Mouse (Mus musculus) large intestine, adult 2 months (tissue): Measurements from ENCODE around the gene Slc12a4. TPM values are rescaled to one million over a fixed set of nuclear protein-coding genes. Genes with fewer than 3 reads are reported as not detected.

Experiments
- DNase-seq: peaks from one replicate; pipeline ENCODE4 v3.0.0-alpha.2; 2012; ENCODE audit warnings: low read depth, low spot score
- WGBS: fragments of 180-500 bp; shearing (Covaris S2); methylation state at CpG from one replicate; pipeline ENCODE4 v1.1.7; 2018; 5-methylcytosine and 5-hydroxymethylcytosine counted together
- polyA plus RNA-seq: library from polyadenylated mRNA; depleted of rRNA; stranded (reverse); fragments of >200 nt; gene quantifications from 2 replicates; pipeline ENCODE4 v1.2.3, GENCODE M21; 2012; rRNA removed

The Slc12a4 gene
- polyA plus RNA-seq, 1 experiment, result 9.0 TPM

DNA sequence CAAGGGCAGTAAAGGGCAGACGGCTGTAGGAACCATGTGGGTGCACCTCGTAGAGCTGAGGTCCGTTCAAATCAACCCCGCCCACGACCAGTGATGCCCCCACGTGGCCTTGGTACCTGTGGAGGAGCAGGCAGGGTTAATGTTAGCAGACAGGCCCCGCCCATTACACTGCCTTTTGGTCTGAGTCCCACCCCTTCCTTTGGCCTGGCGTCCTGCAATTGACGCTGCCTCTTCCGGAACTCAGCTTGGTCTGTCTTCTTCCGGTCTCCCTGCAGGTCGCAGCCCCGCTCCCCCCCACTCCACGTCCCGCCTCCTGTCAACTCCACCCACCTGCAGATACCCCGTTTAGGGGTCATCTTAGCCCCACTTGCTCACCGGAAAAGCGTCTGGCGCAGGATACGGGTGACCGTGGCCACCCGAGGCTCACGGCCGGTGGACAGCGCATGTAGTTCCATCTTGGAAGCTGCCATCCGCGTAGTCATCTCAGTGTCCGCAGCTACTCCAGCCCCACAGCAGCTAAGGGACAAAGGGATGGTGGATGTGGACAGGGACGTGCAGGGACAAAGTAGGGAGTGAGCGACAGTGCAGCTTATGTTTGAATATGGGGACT, 28.9 kb downstream of the Slc12a4 start:
- WGBS, result under 1% methylated on average over 30 of the region's 30 CpGs
- DNase-seq, result peak; percentile 62

DNA sequence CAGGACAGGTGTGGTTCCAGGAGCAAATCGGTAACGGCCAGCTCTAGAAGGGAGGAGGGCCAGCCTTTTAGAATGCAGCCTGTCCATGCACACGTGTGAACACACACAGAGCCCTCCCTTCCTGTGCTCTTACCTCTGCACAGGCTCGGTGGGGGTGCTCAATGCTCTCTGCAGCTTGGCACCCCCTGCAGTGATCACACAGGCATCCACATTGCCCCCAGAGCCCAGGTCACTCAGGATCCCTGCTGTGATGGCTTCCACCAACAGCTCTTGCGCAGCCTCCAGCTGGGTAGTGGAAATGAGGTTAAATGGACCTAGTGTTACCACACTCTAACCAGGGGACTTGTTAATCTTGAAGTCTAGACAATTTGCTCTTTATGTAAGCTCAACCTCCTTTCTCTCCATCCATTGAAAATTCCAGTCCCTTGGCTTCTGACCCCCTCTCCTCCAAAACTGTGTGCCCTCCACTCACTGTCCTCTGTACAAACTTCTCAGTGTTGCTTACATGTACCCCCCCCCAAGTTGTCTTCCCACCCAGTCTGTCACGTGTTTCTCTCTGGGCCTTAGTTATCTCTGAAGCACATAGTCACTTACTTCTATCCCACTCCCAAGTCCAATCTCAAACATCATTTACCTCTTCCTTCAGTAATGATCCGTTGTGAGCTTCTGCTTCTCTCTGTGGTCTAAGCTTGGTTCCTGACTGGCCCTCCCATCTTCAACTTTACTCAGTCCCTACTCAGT, 29.9 kb downstream of the Slc12a4 start:
- 51% methylated on average over 7 of the region's 7 CpGs for WGBS
- no peak for DNase-seq

- 81% methylated on average over 6 of the region's 6 CpGs for WGBS
- DNase-seq, result no peak
These were observed 30.8 kb downstream of the Slc12a4 start for GRCm38 (mm10) chr8:105935105-105935504.

DNA sequence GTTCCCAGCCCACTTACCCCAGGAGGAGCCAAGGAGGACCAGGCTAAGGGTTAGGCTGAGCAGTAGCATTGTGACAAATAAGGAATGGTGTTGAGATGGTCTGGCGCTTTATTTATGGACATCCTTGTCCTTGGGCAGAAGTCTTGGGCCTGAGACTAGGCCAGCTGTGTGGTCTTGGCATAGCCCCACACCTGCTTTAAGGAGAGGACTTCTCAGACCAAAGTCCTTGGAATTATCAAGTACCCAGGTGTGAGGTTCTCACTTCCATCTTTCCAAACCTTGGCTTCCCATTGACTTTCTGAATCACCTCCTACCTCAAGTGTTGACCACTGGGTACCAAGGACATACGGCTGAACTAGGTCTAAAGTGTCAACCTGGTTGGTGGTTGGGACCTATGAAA, 32.1 kb downstream of the Slc12a4 start, which contains the start of gene Ctrl:
TSS of gene Ctrl (minus strand) at position 101 of the 400 bp plus-strand sequence.
- DNase-seq, result no peak
- 89% methylated on average over 2 of the region's 2 CpGs for WGBS

DNA sequence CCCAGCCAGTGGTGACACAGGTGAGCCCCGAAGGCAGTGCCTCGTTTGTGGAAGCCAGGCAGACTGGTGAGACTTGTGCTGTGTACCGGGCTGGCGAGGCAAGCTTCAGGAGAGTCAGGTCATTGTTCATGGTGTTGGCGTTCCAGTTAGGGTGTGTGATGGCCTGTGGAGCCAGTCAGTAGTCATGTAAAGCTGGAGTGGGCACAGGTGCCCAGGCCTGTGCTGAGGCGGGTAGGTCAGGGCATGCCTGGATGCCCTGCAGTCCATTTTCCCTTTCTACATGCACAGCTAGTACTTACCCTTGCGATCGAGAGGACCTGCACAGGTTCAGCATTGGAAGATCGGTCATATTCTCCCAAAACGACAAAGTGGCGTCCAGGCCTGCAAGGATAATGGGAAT, 33.4 kb downstream of the Slc12a4 start:
- DNase-seq, result no peak
- WGBS, result 90% methylated on average over 11 of the region's 11 CpGs

DNA sequence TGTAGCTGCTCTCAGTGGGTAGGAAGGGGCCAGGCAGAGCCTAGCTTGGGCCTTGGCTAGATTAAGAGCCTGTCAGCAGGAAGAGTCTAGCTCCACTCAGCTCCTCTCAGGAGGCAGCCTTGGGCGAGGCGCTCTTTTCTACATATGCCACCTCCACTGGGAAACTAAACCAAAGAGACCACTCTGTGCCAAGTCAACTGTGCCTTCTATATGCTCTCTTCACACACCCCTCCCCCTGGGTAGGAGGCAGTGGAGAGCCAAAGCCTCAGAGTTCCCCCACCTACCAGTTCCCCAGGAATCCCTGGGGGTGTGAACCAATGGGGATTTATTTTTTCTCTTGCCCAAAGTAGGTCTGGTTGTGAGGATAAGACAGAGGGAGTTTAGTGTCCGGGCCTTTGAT, 34.6 kb downstream of the Slc12a4 start:
- 97% methylated on average over 3 of the region's 3 CpGs for WGBS
- no peak for DNase-seq

GRCm38 (mm10) chr8:105930602-105931001, 35.3 kb downstream of the Slc12a4 start:
- no peak for DNase-seq
- 29% methylated on average over 8 of the region's 8 CpGs for WGBS

GRCm38 (mm10) chr8:105925123-105925522, 40.8 kb downstream of the Slc12a4 start:
- DNase-seq, result no peak
- WGBS, result 83% methylated on average over 3 of the region's 3 CpGs

GRCm38 (mm10) chr8:105919390-105919789, 46.5 kb downstream of the Slc12a4 start:
- 71% methylated on average over 3 of the region's 3 CpGs for WGBS
- no peak for DNase-seq

DNA sequence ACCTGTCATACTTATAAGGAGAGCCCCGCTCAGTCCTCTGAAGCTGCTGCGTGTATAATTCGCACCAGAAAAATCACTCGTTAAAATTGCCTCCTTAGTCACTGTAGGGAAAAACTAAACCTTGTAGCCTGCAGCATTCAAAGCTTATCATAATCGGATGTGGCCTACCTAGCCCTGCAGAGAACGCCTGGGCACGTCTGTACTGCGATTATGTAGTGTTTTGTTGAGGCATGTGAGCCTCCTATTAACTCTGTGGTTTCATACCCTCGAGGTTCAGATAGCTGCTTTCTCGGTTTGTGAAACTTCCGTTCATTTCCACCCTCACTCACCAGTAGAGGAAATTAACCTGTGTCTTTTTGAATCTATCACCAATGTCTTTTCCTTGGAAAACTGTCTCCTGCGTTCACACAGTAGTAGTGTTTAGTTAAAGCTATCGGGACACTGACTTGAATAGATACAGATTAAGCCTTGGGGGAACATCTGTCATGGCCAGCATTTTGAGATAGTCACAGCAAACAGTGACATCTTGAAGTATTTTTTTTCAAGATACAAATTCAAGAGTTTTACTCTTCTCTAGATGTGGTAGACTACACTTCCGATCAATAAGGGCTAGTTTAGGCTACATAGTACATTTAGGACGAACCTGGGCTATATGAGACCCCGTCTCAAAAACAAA, 64.8 kb downstream of the Slc12a4 start:
- WGBS, result 23% methylated on average over 16 of the region's 16 CpGs
- no peak for DNase-seq

DNA sequence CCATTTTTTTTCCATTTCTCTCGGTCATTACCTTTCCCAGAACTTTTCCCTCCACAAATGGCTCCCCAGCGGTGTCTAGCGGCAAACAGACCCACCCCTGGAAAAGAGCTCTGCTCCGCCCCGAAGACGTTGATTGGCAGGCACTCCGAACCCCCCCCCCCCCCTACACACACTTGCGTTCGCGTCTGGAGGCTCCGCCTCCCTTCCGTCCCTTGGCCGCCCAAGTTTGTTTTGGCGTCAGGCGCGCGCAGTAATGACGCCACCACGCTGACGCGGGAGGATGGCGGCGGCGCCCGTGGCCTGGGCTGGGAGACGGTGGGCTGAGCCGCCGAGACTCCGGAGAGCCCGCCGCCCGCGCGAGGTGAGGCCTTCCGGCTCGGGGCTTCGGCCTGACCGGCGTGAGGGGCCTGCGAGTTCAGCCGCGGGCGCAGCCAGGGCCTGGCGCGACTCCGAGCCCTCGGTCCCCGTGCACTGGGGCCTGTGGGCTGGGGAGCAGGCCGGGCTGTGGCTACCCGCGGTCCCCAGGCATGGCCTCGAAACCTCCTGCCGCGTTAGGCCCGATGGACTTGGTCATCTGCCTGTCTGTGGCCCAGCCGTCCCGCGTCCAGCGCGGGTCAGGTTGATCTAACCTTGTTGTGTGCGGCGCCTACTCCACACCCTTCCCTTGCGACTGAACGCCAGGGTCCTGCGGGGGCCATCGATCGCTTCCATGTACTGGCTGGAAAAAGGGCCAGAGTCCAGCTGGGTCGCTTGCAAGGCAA, 65.5 kb downstream of the Slc12a4 start, which contains the start of gene Pskh1:
TSS of gene Pskh1 (plus strand) at position 262 of the 761 bp plus-strand sequence.
- WGBS, result under 1% methylated on average over 68 of the region's 68 CpGs
- peak; percentile 57 for DNase-seq

DNA sequence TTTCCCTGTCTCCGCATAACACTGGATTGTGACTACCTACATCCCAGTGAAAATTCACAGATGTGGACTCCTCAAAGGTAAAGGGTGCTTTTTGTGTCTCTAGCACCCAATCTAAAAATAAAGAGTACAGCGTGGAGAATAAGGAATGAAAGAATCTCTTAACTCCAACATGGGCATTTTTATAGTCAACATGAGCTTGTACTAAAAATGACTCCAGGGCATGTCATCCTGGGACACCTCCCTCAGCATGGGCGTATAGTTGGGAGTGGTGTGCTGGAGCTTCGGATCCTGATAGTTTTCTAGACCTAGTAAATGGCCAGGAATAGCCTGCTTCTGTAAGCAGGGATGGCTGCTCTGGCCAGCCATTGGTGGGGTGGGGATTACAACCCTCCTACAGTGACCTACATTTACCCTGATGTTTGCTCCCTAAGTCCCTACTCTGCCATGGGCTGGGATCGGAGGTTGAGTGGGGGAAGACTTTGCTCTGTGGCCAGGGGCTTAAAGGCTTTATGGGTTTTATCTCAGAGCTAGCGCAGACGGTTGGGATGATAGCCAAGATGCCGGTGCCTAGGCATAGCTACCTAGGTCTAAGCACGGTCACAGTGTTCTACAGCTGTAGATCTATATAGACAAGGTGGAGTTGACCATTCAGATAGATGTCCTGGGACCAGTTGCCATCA, 68.0 kb downstream of the Slc12a4 start:
- 54% methylated on average over 9 of the region's 9 CpGs for WGBS
- no peak for DNase-seq

Other genes starting within 250 kb of the Slc12a4 start
- 5.6 and 8.7 TPM in 2 replicates for gene Gfod2, start 207.4 kb downstream of the Slc12a4 start, polyA plus RNA-seq
- 13.9 and 20.0 TPM in 2 replicates for gene Ranbp10, start 138.7 kb downstream of the Slc12a4 start, polyA plus RNA-seq
- gene Tsnaxip1, start 138.4 kb downstream of the Slc12a4 start, polyA plus RNA-seq, result not detected in 2 replicates
- gene Cenpt, start 112.8 kb downstream of the Slc12a4 start, polyA plus RNA-seq, result 20.5 and 20.6 TPM in 2 replicates
- 30.3 and 34.5 TPM in 2 replicates for gene Thap11, start 111.0 kb downstream of the Slc12a4 start, polyA plus RNA-seq
- gene Nutf2, start 105.5 kb downstream of the Slc12a4 start, polyA plus RNA-seq, result 32.0 and 34.5 TPM in 2 replicates
- gene Edc4, start 85.2 kb downstream of the Slc12a4 start, polyA plus RNA-seq, result 37.7 and 51.4 TPM in 2 replicates
- 0.84 and 1.2 TPM in 2 replicates for gene Nrn1l, start 72.5 kb downstream of the Slc12a4 start, polyA plus RNA-seq
- 20.2 and 21.8 TPM in 2 replicates for gene Pskh1, start 65.7 kb downstream of the Slc12a4 start, polyA plus RNA-seq
- gene Ctrl, start 32.2 kb downstream of the Slc12a4 start, polyA plus RNA-seq, result 6.3 and 8.0 TPM in 2 replicates
- gene Psmb10, start 27.7 kb downstream of the Slc12a4 start, polyA plus RNA-seq, result 659 and 697 TPM in 2 replicates
- 0.89 and 1.0 TPM in 2 replicates for gene Lcat, start 22.7 kb downstream of the Slc12a4 start, polyA plus RNA-seq
- gene Dpep3, start 13.3 kb upstream of the Slc12a4 start, polyA plus RNA-seq, result 0.10 and 0.14 TPM in 2 replicates
- gene Dus2, start 25.2 kb upstream of the Slc12a4 start, polyA plus RNA-seq, result 7.2 and 9.9 TPM in 2 replicates
- not detected in 2 replicates for gene Dpep2nb, start 39.9 kb upstream of the Slc12a4 start, polyA plus RNA-seq
- gene Ddx28, start 45.8 kb upstream of the Slc12a4 start, polyA plus RNA-seq, result 6.3 and 6.7 TPM in 2 replicates
- 14.8 and 27.1 TPM in 2 replicates for gene Nfatc3, start 92.7 kb upstream of the Slc12a4 start, polyA plus RNA-seq
- 19.4 and 32.1 TPM in 2 replicates for gene Esrp2, start 170.9 kb upstream of the Slc12a4 start, polyA plus RNA-seq
- 4.5 TPM in 2 replicates for gene Pla2g15, start 184.3 kb upstream of the Slc12a4 start, polyA plus RNA-seq
- gene Slc7a6, start 202.8 kb upstream of the Slc12a4 start, polyA plus RNA-seq, result 7.7 and 11.6 TPM in 2 replicates
- 15.0 and 19.2 TPM in 2 replicates for gene Slc7a6os, start 244.8 kb upstream of the Slc12a4 start, polyA plus RNA-seq
- 19.0 and 20.8 TPM in 2 replicates for gene Prmt7, start 244.8 kb upstream of the Slc12a4 start, polyA plus RNA-seq